Mouse (Mus musculus): ENCODE measurements around the gene Gm37240. TPM values are rescaled to one million over a fixed set of nuclear protein-coding genes. Genes with fewer than 3 reads are reported as not detected.

Gm37240 gene
- polyA plus RNA-seq, 2 experiments from 2014 or later, result 2.9 to 4.3 TPM

- no peak for ATAC-seq
Observed at GRCm38 (mm10) chr3:85564603-85565002, 322.7 kb downstream of the Gm37240 start.

DNA sequence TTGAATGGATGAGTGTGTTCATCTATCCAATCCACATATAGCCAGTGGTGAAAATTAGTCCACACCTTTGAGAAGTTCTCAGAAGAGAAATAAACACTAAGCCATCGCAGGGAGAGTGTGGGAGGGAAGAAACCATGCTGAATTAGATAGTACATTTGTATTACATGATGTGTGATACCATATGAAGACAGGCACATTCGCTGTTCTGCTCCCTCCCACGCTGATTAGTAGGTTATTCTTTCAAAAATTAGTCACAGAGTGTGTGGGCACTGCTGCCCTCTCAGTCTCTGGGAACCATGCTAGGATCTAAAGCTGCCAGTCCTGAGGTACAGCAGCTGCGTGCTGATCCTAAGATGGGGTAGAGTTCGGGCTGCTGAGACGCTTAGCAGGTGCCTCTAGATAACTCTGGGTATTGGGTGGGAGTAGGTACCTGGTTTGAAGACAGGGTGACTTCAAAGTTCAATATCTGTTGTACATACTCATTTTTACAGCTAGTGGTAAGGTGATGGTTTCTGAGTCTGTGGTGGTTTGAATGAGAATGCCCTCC is 333.5 kb downstream of the Gm37240 start:
- ATAC-seq, result no peak

DNA sequence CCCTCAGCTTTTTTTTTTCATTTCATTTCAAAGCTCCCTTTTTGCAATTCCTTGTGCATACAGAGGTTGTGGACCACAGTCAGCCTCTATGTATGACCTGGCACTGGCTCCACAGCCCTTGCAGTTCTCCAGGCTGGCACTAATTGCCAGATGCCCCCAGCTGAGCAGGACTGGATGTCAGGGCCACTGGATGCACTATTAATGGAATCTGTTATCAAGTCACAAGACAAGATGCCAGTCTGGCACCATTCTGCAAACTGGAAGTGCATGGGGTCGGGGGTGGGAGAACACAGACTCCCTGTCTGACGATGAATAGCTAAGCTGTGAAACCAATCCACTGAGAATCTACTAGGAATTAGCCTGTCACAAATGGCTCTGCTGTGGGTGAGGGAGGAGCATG is 336.0 kb downstream of the Gm37240 start:
- ATAC-seq, result no peak

DNA sequence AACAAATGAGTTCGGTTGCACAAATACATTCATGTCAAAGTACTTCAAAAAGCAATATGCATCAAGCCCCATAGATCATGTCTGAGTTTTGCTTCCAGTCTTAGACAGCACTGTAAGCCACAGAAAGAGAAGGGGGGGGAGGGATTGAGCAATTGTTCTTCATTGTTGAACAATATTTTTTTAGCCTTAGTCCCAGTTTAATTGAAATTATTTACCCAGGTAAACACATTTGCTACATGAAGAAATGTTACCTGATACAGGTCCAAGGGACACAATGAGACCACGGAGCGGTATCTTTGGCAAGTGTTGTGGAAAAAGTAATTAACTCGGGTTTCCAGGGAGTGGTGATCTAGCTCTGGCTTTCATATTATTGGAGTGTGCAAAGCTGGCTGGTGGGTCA is 337.0 kb downstream of the Gm37240 start:
- ATAC-seq, result no peak

GRCm38 (mm10) chr3:85543652-85544051 is 343.7 kb downstream of the Gm37240 start:
- no peak for ATAC-seq

GRCm38 (mm10) chr3:85542765-85543164 is 344.6 kb downstream of the Gm37240 start:
- no peak for ATAC-seq

DNA sequence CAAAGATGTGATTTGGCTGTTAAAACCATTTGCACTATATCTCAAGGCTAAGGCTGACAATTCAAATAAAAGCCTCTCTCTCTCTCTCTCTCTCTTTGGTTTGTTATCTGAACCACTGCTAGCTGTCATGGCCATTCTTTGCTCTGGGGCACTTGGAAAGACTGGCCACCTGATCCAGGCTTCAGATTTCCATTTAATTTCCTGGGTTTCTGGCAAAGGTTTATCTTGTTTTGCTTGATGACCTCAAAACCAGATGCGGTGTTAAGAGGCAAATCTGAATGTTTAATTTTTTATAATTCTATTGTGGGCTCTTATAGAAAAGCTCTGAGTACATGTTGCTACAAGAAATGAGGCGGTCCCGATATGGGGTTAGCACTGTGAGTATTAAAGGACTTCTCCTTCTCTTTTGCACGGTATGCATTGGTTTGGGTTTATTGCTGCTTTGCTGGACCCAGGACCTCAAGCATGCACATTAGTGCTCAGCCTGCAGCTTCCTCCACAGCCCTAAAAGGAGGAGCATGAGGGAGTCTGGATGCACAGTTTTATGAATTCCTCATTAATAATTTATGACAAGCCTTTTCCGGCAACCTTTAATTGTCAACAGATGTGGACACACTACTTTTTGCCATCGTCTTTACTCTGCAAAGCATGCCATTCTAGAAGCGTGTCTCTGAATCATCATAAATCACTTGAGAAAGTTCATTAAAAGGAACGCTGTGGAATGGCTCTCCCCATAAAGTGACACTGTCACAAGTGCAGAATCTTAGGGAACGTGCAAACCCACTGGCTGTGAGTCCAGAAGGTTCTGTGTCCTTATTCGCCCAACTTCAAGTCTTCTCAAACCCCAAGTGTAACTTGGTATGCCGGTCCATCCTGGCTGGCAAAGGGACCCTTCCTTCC is 351.4 kb downstream of the Gm37240 start:
- no peak for ATAC-seq

DNA sequence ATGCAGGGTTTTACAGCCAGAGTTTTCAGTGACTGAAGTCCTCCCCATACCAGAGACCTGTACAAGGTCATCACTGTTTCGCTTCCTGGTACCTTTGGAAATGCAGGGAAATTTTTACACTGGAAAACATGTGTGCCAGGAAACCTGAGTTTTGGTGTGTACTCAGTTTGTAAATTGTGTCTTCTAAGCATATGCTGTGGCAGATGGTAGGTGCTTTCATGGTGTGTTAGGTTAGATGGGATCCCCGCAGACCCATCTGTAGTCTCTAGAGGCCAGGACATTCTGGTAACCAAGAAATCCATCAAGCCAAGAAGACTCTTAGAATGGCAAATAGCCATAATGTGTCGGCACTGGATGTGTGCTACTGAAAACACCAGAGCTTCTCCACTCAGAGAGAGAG is 352.3 kb downstream of the Gm37240 start:
- ATAC-seq, result no peak

- no peak for ATAC-seq
Observed at GRCm38 (mm10) chr3:85532376-85532775, 354.9 kb downstream of the Gm37240 start.

GRCm38 (mm10) chr3:85530601-85531161 is 356.6 kb downstream of the Gm37240 start:
- ATAC-seq, result no peak

DNA sequence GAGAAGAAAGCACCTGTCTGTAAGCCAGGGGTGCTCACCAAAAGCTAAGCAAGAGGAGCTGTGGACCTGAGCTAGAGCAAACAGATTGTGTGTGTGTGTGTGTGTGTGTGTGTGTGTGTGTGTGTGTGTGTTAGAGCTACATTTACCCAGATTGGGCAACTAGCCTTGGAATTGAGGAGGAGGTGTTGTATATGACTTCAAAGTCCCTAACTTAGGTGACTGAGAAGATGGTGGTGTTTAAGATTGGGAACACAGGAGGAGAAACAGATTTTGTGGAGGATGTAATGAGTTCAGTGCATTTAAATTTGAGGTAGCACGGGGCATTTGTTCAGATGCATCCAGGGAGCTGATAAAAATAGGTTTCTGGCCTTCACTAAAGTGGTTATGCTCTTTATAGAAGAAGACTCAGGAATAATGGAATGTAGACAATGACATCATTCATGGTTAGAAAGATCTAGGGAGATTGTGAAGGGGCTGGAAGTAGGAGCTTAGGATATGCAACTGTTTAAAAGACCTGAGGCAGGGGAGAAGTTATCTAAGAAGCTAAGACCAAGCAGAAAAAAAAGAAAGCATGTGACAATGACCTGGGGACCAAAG is 365.9 kb downstream of the Gm37240 start:
- no peak for ATAC-seq

DNA sequence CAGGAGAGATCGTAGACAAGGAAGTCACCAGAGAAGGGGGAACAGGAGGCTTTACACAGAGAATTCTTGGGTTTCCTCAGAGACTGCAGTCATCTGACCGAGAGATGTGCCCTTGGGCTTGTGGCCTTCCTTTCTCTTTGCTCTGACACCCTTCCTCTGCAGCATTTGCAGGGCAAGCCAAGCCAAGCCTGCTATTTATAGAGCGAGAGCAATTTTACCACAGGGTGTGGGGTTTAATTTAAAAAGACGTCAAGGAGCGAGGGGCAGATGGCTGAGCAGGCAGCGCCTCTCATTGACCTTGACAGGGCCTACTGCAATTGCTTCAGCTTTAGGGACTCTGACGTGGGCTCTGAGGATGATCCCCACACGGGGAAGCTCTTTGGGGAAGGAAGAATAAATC is 368.6 kb downstream of the Gm37240 start:
- no peak for ATAC-seq

DNA sequence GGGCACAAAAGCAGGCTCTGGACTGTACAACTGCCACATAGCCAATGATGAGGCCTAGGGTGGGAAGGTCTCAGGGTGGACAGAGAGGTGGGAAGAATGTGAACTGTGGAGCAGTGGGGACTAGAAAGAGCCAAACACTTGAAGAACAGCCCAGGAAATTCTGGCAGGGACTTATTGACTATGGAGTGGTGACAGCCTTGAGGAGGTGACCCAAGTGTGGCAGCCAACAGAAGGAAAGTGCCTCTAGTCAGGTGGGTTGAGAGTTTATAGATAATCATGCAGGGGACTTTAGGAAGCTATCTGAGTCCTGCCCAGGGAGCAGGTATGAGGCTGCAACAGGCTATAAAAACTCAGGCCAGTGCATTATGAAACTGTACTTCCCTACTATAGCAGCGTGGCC is 369.2 kb downstream of the Gm37240 start:
- no peak for ATAC-seq

GRCm38 (mm10) chr3:85516739-85517396 is 370.4 kb downstream of the Gm37240 start:
- no peak for ATAC-seq

DNA sequence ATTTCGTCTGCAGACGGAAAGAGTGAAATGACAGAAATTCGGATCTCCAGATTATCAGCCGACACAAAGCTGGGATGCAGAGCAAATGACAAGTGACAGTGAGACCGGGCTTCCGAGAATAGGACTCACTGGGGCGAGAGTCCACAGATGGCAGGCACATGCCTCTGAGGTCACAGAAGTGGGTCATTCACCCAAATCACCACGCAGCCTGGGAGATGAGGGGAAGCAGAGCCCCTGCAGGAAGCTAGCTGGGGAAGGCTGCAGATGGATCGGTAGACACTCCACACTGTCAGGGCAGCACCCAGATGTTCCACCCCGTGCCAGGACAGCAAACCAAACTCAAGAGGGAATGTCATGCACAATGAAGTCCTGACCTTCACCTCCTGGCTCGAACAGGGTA is 372.6 kb downstream of the Gm37240 start:
- ATAC-seq, result no peak

- ATAC-seq, result no peak
Observed at GRCm38 (mm10) chr3:85508717-85509279, 378.5 kb downstream of the Gm37240 start.

DNA sequence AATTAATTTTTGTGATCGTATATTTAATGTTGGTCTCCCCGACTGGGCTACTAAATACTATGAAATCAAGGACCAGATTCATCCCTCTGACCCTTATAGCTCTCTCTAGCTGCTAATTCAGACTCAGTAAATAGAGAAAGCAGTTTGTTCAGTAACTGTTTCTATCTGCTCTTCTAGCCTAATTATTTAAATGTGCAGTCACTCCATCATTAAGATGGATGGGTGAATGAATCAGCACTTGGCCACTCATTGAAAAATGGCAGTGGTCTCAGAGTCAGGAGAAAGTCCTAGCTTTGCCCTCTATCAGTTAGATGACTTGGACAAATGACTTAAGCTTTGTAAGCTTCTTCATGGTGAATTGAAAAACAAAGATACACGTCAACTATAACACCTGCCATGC is 387.2 kb downstream of the Gm37240 start:
- ATAC-seq, result no peak

GRCm38 (mm10) chr3:85496146-85496545 is 391.2 kb downstream of the Gm37240 start:
- ATAC-seq, result no peak

- no peak for ATAC-seq
Observed at GRCm38 (mm10) chr3:85493796-85494195, 393.5 kb downstream of the Gm37240 start.

- ATAC-seq, result no peak
Observed at GRCm38 (mm10) chr3:85490204-85490603, 397.1 kb downstream of the Gm37240 start.

DNA sequence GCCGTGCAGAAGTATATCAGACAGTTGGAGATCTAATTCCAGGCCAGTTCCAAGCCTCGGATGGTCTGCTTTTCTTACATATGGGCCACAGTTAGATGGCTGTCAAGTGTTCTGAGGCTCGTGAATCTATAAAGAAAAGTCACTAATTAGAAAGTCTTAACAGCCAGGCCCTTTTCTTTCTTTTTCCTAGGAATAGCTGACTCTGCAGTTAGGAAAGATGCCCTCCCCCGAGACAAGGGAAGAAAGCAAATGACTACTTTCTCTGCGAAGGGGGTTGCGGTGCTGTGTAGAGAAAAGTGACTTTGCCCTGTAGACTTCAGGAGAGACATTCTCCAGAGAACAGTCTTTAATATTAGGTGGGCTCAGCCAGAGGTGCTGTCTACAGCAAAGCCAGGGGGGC is 399.9 kb downstream of the Gm37240 start:
- no peak for ATAC-seq

DNA sequence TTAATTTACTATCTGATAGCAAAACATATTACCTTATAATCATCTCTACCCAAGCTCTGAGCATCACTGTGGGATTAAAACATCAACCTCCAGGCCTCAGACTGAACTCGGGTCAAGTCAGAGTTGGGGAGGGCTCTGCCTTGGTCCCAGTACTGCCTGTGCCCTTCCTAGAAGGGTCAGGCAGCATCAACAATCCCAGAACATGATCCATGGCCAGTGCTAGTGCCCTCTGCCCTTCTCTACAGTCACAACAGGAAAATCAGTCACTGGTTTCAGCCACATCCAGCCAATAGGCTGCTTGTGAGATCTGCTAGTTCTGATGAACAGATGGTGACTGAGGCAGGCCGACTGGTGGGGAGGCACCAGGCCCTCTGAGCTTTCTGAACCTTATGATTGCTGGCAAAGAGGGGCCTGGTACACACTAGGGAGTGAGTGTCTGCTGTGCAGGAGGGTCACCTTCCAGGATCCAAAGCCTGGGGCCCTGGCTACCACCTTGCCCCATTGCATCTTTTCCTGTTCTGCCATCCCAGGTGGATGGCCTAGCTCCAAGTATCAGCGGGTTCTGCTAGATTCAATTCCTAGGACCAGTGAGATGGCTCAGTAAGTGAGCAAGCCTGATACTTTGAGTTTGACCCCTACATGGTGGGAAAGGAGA is 401.7 kb downstream of the Gm37240 start:
- ATAC-seq, result no peak

Measured in activated CD4-positive, CD25-positive, alpha-beta regulatory T cell, adult 4 months (primary cell).